Mouse (Mus musculus): ENCODE measurements around the gene Bhlhb9.
"Not testable (repeated sequence)": the region's sequence is repeated elsewhere in the genome, so short reads cannot be mapped to it uniquely, and the experiment has no call there.

The Bhlhb9 gene

DNA sequence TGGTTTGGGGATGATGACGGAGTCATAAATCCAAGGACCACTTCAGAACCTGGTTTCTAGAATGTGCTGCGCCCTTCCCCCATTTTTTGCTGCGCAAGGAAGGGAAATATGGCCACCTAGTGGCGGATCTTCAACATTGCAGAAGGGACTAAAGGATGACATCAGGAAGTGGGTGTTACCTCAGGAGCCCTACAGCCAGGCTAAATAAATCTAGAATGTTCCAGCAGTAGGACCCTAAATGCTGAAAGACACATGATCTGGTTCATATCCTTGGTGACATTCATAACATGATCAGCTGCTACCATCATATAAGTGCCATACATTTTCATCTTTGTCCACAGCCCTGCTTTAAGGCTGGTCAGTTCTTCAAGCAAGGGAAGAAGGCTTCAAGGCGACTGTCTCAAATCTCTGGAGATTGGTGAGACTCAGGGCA is at the start of gene Bhlhb9:
Gene Bhlhb9, plus strand, starts transcription at position 383 of the 433 bp plus-strand sequence.
- peak; percentile 72 for DNase-seq (ENCODE audit: low spot score)

DNA sequence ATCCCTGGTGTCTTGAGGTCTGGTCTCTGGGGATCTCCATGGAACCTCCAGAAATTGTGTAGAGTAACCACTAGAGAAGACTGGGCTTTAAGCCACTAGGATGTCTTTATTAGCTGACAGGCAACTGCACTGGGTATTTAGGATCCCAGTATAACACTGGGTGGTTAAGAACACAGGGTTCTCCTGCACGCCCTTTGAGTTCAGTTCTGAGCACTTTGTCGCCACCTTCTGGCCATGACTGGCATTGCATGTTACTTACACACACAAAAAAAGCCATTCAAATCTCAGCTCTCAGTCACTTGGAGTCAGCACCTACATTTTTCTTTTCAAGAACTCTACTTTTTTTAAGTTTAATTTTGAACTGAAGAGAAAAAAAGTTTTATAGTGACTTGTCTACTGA is 44.6 kb upstream of the Bhlhb9 start:
- peak; percentile 81 for DNase-seq (ENCODE audit: low spot score)

DNA sequence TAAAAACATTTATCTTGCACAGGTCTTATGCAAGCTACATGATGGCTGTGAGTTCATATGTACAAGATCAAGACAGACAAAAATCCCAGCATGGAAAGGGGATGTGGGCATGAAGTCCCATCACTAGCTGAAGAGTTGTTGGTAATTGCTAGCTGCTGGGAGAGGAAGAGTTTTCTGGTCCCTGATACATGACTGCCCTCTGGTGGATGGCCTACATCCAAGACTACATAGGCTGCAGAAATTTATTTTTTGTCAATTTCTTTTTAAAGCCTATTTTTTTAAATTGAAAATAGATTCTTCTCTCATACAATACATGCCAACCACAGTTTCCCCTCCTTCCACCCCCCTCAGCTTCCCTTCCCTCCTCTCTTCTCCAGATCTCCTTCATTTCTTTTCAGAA is 35.7 kb upstream of the Bhlhb9 start:
- DNase-seq (ENCODE audit: low spot score) = peak; percentile 61

DNA sequence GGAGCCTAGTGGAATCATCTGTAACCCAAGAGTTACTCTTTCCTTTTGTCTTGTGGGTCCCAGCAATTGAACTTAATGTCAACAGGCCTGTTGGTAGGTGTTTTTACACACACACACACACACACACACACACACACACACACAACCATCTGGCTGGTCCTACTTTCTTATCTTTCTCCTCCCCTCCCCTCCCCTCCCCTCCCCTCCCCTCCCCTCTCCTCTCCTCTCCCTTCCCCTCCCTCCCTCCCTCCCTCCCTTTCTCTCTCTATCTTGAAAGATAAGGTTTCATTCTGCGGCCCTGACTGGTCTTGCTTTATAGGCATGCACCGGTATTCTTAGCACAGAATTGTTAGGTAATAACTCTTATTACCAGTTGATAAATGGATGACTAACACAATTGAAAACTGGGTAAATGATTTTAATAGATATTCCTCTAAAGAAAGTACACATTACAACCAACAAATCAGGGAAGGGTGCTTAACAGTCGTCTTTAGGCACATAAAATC is 29.3 kb upstream of the Bhlhb9 start:
- DNase-seq (ENCODE audit: low spot score) = no peak

DNA sequence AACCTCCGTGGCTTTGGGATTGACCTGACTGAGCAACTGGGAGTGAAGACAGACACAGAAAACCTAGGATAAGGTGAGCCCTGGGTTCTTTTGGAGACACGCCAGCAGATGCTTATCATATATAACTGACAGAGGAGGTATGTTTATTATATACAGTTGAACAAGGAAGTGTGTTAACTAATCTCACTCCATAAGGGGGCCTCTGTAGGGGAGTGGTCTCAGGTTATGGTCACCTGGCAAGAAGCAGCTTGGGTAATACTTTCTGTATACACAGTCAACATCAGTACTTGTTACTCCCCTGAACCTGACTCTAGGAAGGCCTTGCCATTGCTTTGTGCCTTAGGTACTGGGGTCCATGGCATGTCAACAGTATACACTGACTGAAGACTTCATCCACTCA is 28.8 kb upstream of the Bhlhb9 start:
- DNase-seq (ENCODE audit: low spot score) = no peak

DNA sequence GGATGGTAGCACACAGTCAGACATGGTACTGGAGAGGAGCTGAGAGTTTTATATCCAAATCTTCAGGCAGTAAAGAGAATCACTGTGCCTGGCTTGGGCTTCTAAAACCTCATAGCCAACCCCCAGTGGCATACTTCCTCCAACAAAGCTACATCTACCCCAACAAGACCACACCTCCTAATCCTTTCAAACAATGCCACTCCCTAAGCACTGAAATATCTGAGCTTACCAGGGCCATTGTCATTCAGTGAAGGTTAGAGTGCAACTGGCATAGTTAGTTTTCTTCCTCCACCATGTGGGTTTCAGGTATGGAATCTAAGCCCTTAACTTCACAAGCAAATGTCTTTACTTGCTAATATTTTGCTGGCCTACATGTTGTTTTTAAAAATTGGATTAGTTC is 5.9 kb upstream of the Bhlhb9 start:
- no peak for DNase-seq (ENCODE audit: low spot score)

DNA sequence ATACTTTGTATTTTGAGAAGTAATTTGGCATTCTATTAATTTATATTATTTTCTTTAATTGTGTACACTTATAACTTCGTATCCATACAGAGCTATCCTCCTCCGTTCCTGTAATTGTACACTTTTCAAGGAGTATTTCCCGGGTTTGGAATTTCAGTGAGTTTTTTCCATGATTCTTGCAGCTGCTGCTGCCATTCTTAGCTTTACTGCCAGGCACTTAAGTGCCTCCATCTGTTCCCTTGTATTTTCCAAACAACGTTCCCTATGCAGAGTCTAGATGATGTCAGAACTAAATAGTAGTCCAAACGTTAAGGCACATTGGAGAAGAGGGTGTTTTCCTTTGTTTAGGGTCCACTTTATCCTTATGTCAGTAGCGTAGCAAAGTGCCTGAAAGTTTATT is 5.1 kb upstream of the Bhlhb9 start:
- no peak for DNase-seq (ENCODE audit: low spot score)

DNA sequence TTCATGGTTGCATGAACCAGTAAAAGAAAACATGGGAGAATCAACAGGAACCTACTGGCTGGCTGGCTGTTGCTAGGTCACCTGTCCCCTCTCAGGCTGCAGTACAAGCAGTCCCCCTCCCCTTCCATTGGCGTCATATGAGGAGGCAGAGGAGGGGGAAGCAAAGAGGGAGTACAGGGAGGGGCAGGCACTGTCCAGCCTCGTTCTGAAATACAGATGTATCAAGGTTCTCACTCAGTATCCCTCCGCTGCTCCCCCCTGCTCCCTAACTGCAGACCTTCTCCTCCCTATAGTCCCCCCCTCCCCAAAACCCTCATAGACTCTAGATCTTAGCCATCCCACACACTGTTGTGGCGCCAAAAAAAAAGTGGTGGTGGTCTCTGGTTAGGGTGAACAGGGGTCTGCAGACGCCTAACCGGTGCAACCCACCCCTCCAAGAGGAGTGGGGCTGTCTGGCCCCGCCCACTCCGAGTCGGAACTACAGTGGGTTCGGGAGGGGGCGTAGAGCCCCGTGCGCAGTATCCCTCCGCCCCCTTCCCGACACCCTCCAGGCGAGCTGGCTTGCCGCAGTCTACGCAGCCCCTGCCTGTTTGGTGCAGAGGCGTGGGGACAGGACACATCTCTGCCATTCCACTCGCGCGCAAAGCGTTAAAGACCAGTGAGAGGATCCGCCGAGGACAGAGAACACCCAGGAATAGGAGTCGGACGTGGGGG is 1.6 kb upstream of the Bhlhb9 start:
- DNase-seq (ENCODE audit: low spot score) = peak; percentile 70

DNA sequence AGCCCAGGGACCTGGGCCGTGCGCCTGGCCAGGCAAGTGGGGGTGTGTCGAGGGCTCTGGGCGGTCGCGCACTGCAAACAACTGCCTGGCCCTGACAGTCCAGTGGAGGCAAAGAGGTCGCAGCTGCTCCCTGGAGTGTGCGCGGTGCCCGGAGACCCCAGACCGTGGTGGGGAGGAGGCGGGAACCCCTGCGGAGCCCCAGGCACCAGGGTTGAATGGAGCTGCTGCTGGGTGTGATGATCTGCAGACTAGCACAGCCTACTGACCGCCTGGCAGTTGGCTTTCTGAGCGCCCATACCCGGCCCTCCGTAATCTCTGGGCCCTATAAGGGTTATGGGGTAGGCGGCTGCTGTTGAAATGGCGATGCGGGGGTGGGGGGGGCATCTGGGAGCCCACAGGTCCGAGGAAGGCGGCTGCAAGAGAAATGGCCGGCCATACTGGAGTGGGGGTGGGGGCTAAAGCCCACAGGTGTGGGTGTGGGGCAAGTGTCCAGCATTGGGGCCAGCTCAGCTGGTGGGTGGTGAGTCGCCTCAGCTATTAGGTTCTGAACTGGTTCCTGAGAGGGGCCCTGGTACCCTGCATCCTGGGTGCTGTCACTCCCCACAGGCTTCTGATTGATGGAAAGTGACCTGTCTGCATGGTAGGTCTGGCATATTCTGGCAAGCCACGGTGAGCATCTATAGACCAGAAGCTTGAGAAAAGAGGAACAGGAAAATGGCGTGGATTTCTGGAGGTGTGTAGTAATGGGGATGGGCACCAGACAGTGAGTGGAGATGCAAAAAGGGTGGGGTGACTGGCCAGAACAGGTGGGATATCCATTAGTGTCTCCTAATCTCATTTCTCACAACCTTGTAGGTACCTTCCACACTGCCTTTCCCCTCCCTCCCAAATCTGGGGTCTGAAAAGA is 836 bp upstream of the Bhlhb9 start:
- peak; percentile 17 for DNase-seq (ENCODE audit: low spot score)

DNA sequence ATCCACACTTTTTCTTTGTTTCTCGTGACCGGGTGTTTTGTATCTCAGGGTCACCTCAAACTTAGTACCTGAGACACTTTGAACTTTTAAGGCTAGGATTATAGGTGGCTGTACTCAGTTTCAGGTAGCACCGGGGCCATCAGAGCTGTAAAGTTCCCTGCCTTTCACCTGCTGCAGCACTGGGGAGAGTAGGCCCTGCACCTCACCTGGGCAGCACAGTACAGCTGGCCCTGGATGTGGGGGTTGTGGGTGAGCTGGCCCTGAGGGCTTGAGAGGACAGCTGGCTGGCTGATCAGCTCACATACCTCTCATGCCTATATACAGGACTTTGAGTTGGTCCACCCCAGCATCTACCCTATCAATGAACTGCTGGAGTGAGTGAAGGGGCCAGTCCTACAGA is 6.8 kb downstream of the Bhlhb9 start:
- DNase-seq (ENCODE audit: low spot score) = no peak

DNA sequence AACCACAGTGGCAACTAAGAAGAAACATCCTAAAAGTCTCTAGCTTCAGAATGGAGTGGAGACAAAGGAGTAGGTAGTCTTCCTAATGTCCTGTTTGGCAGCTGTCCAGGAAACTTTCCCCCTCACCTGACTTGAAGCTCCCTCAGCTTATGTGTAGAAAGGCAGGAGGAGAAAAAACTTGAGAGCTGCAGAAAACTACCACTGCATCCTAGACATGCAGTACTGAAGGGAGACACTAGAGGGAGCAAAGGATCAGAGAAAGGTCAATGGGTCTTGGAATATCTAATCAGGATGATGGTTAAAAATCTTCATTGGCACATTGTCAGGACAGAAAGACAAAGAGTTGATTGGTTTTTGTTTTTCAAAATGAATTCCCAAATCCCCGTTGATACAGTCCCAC is 8.4 kb downstream of the Bhlhb9 start:
- peak; percentile 74 for DNase-seq (ENCODE audit: low spot score)

DNA sequence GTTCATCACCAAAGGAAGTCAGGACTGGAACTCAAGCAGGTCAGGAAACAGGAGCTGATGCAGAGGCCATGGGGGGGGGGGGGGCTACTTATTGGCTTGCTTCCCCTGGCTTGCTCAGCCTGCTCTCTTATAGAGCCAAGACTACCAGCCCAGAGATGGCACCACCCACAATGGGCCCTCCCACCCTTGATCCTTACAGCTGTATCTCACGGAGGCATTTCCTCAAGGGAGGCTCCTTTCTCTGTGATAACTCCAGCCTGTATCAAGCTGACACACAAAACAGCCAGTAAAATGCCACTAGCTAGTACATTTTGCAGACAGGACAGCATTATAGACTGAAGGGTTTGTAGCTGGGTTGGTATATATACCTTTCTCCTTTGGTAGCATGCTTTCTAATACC is 38.5 kb downstream of the Bhlhb9 start:
- DNase-seq (ENCODE audit: low spot score) = not testable (repeated sequence)

DNA sequence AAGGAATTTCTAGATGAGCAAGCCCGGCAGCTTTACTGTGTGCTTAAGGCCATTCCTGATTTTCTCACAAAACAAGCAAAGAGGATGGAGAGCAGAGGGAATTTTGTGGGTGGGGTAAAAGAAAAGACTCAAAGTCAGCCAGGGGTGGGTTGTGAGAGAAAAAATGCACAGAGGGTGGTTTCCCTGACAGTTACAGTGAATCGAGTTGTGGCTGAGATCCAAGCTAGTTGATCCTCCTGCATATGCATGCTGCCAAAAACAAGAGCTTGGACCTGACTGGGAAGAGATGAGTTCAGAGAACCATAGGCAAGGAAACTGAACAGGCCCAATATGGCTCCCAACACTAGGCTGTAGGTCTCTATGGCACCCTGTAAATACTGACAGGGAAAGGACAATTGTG is 40.5 kb downstream of the Bhlhb9 start:
- no peak for DNase-seq (ENCODE audit: low spot score)

DNA sequence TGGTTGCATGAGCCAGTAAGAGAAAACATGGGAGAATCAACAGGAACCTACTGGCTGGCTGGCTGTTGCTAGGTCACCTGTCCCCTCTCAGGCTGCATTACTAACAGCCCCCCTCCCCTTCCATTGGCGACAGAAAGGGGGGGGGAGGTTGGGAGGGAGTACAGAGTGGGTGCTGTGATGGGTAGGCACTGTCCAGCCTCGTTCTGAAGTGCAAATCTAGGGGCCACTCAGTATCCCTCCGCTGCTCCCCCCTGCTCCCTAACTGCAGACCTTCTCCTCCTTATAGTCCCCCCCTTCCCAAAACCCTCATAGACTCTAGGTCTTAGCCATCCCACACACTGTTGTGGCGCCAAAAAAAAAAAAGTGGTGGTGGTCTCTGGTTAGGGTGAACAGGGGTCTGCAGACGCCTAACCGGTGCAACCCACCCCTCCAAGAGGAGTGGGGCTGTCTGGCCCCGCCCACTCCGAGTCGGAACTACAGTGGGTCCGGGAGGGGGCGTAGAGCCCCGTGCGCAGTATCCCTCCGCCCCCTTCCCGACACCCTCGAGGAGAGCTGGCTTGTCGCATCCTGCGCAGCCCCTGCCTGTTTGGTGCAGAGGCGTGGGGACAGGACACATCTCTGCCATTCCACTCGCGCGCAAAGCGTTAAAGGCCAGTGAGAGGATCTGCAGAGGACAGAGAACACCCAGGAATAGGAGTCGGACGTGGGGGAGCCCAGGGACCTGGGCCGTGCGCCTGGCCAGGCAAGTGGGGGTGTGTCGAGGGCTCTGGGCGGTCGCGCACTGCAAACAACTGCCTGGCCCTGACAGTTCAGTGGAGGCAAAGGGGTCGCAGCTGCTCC is 41.3 kb downstream of the Bhlhb9 start, which contains the start of gene Gprasp2:
Gene Gprasp2, plus strand, starts transcription at position 514 of the 840 bp plus-strand sequence.
- DNase-seq (ENCODE audit: low spot score) = peak; percentile 56

DNA sequence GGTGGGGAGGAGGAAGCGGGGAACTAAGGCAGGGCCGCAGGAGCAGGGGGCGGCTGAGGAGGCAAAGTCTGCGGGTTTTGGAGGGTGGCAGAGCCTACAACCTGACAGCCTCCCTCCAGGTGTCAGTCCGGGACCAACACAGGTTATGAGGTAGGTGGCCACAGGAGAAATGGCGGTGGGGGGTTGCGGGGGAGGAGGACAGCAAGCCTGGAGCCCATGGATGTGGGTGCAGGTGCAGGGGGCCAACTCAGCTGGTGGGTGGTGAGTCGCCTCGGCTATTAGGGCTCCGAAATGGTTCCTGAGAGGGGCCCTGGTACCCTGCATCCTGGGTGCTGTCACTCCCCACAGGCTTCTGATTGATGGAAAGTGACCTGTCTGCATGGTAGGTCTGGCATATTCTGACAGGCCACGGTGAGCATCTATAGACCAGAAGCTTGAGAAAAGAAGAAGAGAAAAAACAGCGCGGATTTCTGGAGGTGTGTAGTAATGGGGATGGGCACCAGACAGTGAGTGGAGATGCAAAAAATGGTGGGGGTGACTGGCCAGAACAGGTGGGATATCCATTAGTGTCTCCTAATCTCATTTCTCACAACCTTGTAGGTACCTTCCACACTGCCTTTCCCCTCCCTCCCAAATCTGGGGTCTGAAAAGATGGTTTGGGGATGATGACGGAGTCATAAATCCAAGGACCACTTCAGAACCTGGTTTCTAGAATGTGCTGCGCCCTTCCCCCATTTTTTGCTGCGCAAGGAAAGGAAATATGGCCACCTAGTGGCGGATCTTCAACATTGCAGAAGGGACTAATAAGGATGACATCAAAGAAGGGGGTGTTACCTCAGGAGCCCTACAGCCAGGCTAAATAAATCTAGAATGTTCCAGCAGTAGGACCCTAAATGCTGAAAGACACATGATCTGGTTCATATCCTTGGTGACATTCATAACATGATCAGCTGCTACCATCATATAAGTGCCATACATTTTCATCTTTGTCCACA is 42.3 kb downstream of the Bhlhb9 start:
- peak; percentile 72 for DNase-seq (ENCODE audit: low spot score)

DNA sequence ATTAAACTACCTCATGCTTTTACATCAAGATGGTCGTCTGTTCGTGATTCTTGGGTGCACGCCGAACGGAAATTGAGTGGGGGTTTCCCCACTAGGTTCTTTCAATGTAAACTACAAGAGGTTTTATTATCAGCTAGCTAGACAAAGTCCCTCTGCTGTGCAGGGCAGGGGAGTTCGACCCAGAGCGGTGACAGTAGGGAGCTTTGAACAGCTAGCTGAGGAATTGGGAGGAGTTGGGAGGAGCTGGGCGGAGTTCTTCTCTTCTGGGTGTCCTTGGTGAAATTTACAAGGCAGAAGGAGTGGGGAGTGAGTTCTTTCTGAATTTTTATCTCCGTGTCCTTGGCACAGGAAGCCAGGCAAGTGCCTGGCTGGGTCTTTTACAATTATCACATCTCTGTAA is 69.4 kb downstream of the Bhlhb9 start:
- not testable (repeated sequence) for DNase-seq (ENCODE audit: low spot score)

DNA sequence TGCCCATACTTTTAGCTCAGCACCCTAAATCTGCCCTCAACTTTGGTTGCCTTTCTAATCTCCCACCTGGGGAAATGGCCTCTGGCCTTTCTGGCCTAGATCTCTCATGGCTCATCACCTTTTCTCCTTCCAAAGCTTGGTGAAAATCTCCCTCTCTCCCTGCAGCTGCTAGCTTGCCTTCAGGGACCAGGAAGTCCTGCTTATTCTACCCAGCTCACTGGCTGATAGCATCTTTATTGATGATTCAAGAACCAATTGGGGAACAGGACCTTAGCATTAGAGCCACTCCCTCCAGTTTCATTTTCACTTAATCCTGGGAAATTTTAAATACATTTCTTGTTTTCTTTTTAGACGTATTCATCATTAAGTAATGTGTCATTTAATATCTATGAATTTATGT is 79.3 kb downstream of the Bhlhb9 start:
- no peak for DNase-seq (ENCODE audit: low spot score)

DNA sequence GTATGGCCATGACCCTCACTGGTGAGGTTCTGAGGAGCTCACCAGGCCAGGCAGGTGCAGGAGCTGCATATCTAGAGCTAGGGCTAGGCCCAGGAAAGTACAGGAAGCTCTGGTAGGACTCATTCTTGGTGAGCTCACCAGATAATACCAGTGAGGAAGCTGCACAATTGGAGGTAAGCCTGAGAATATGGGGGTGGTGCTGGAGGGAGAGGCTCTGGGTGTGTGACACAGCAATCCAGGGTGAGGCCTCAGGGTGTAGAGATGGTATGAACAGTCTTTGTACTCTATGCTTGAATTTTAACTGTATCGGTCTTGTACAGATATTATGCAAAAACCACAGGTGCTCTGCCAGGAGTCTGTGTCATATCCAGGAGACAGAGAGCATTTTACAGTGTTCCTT is 82.2 kb downstream of the Bhlhb9 start:
- no peak for DNase-seq (ENCODE audit: low spot score)

DNA sequence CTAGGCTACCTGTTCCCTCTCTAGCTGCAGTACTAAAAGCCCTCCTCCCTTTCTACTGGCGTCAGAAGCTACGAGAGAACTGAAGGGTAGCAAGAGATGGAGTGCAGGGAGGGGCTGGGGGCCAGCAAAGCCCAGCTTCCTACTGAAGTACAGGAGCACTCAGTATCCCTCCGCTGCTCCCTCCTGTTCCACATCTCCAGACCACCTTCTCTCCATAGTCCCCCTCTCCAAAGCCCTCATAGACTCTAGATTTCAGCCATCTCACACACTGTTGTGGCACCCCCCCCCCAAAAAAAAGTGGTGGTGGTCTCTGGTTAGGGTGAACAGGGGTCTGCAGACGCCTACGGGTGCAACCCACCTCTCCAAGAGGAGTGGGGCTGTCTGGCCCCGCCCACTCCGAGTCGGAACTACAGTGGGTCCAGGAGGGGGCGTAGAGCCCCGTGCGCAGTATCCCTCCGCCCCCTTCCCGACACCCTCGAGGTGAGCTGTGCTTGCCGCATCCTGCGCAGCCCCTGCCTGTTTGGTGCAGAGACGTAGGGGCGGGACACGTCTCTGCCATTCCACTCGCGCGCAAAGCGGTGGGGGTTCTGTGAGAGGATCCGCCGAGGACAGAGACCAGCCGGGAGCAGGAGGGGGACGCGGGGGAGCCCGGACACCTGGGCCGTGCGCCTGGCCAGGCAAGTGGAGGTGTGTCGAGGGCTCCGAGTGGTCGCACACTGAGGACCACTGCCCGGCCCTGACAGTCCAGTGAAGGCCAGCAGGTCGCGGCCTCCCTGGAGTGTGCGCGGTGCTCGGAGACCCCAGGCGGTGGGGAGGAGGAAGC is 88.2 kb downstream of the Bhlhb9 start:
- DNase-seq (ENCODE audit: low spot score) = peak; percentile 75

DNA sequence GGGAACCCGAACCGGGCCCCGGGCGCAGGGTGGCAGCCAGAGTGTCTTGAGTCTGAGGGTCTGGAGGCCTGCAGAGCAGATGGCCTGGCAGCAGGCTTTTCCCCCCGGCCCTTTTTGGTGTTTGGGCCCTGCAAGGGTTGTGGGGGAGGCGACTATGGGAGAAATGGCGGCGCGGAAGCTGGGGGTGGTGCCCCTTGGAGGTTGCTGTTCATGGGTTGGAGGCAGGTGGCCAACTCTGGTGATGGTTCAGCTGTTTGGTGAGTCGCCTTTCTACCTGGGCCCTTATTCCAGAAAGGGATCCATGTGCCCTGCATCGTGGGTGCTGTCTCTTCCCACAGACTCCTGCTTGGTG is 88.8 kb downstream of the Bhlhb9 start:
- peak; percentile 47 for DNase-seq (ENCODE audit: low spot score)
